Mouse (Mus musculus) layer of hippocampus, postnatal 10 days (tissue): Measurements from ENCODE around the gene Lrp1. TPM values are rescaled to one million over a fixed set of nuclear protein-coding genes. Genes with fewer than 3 reads are reported as not detected.

Experiments used
- DNase-seq, 2 experiments: peaks; one replicate each; pipeline ENCODE4 v3.0.0; 2021; ENCODE audit warnings: low spot score in 2 of 2
- total RNA-seq, 2 experiments: library from RNA; stranded (reverse); gene quantifications; 2 replicates each; pipeline ENCODE4 v1.2.3; 2021

Lrp1 gene
- total RNA-seq, 2 experiments from 2014 or later: 263 to 291 TPM

DNA sequence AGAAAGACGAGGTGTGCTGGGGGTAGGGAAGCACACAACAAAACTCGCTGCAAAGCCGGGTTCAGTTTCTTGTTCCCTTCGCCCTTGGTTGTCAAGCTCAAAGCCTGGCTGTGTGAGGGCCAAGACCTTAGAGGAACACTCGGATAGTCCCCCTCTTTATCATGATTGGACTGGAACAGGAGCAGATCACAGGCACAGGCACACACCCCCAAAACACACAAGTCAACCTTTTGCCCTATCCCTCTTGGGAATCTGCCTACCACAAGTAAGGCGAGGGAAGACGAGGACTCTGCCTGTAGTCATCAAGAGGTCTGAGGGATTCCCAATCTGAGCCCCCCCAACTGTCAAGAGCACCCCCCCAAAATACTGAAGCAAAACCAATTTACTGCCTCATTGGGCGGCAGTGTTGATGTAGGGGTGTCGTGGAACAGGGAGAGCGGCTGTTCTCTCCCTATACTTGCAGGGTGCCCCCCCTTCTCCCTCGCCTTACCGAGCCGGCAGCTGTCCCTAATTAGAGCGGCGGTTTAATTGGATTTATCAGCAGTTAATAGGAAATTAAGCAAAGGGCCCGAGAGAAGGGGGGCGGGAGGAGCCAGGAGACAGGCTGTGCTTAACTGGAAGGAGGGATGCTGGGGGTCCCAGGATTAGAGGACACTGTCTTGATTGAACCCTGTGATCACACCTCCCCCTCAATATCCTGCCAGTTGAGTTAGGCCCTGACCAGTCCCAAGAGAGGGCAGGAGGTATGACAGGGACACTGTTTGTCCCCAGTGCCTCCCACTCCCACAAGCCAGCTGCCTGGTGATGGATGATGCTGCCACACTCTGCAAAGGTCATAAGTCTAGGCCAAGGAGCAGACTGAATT, 110.9 kb downstream of the Lrp1 start:
- peak in 1 of 2 experiments; percentile 63 for DNase-seq

DNA sequence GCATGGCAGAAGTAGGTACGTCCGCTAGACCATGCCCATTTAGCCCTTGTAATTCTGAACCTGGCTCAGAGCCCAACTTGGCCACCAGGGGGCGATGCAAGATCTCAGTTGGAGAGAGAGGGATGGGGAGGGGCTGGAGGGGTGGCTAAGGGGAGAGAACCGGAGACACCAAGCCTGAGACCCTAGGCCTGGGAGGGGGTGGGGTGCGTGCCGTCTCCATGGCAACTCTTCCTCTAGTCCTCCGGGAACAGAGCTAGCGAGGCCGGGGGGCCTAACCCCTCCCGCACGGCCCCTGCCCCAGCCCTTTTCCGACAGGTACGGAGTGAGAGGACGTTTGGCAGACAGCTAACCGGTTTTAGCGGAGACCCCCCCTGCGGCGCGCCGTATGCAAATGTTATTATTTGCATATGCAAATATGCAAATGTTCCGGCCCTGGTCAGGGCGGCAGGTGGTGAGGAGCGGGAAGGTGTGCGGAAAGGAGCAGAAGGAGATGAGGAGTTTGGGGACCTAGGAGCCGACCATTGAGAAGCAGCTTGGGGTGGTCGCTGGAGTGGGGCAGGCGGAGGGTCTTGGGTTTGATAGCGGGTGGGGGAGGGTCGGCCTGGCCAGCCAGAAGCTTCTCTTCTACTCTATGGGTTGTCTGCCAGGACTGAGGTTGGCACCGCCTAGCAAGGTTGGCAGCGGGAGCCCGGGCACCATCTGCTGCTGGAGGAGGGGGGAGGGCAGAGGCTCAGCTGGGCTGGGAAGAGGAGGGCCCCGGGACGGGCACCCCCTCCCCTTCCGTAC, 111.7 kb downstream of the Lrp1 start:
- peak; percentile 95 for DNase-seq

DNA sequence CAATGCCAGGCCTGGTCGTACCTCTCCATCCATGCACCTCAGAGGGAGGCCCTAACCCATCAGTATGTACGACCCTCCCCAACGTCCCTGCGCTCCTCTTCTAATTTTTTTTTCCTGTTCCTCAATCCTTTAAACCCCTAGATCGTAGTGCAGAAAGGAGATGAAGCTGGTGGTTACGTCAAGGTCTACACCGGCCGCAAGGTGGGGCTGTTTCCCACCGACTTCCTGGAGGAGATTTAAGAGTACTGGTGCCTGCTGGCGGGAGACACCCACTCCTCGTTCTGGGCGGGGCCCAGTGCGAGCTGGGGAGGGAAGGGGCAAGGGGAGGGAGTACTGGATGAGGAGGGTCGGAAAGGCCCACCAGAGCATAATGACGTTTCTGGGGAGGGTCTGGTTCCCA, 112.7 kb downstream of the Lrp1 start:
- peak; percentile 85 to 88 for DNase-seq

DNA sequence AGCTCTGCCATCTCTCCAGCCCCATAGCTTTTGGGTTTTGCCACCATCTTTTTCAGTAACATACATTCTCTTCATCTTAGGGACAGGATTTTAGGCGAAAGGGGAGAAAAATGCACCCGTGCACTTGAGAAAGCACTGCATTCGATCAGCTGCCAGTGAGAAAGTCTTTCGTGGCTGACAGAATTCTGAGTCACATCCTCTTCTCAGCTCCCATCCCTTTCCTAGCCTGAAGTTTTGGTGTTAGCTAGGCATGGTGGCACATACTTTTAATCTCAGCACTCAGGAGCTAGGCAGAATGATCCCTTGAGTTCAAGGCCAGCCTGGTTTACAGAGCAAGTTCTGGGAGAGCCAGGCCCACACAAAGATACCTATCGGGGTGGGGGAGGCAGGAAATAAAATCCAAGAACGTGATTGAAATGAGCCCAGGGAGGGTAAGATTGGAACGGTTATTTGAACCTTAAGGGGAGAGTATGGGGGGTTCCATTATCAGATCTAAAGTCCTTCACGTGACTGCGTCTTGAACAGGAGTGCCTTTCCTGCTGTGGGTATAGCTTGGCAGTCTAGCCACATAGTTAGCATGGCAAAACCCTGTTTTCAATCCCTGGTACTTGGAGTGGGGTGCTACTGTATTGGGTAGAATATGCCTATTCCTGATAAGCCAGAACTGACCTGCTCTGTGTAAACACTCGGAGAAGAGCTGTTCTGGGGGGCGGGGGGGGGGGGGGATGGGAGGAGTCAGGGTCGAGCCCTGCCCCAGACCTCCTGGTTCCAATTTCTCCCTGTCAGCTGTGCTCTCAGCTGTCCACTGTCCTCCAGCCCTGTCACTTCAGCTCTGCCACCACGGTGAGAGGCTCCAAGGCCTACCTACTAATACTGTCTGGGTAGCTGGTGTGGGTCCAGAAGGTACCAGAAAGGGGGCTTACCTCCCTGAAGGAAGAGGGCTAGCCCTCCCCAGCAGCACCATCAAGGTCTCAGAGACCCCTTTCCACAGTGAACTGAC, 119.8 kb downstream of the Lrp1 start, which contains the start of gene Stac3:
Gene Stac3 (plus strand): TSS at position 793 of the 1,000 bp plus-strand sequence.
- no peak for DNase-seq

DNA sequence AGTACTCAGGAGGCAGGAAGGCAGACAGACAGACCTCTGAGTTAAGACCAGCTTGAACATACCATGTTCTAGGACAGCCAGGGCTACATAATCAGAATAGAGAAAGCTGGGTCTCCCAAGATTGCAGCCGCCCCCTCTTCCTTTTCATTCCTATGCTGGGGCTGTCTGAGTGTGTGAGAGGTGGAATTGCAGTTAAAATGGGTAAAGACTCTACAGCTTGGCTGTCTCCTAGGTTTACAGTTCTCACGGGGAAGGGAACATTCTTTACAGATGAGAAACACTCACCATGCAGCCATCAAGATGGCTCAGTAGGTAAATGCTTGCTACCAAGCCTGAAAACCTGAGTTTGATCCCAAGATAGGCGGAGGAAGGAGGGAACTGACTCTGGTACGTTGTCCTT, 120.9 kb downstream of the Lrp1 start:
- DNase-seq: no peak

DNA sequence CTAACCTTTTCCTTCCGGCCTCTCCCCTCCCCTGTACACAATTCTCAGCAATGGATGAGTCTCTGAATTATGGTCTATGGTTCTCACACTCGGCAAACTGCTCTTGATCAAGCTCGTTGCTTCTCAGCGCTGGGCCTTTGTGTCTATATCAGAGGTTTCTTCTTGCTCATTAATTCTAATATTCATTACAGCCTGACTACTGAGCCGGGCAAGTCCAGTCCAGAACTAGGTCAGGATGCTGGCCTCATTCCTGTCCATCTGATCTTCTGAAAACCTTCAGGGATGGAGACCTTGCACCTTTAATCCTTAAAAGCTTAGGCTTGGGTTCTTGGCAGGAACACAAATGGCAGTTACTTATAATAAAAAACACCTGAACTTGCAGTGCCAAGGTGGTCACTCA, 121.4 kb downstream of the Lrp1 start:
- no peak for DNase-seq

DNA sequence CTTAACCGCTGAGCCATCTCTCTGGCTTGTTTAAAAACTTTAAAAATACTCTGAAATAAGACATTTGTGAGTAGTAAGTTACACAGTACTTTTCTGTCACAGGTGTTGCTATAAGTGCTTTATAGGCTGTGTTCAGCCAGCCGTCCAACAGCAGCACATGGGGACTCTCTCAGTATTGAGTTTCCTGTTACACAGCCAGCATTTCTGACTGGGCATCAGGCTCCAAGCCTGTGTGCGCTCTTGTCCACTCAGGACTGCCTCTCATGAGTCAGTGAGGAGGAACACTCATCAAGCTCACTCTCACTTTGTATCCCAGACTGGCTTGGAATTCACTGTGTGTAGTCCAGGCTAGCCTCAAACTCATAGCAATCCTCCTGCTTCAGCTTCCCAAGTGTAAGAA, 124.8 kb downstream of the Lrp1 start:
- no peak for DNase-seq

DNA sequence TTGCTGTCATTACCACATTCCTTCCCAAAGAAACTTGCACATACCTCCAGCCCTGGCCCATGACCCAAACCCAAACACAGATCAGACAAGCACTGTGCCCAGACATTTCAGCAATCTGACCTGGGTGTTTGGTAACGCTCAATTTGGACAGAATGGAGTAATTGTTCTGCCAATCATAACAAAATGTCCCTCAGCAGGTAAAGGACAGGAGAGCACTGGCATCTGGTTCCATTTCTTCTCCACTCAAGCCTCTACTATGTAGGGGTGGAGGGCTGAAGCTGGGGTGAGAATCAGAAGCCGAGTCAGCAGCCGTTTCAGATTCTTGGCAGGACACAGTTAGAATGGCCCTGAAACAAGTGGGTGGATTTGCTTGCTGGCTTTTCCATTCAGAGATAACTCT, 128.8 kb downstream of the Lrp1 start:
- DNase-seq: no peak

DNA sequence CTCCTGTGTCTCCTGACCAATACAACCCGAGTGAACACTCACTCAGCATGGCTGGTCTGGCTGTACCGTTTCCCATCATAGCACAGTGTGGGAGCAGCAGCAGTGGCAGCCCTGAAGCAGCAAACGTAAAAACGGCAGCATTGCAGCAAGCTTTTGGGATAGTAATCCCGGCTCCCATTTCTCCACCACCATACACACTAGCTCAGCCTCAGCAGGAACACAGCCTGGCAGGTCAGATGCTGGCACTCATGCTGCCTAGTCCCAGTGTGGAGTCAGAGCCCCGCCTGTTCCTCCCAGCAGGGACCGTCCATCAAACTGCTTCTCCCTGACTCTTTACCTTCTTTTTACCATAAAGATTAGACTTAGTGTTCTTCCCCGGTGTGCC, 129.8 kb downstream of the Lrp1 start:
- DNase-seq: no peak

DNA sequence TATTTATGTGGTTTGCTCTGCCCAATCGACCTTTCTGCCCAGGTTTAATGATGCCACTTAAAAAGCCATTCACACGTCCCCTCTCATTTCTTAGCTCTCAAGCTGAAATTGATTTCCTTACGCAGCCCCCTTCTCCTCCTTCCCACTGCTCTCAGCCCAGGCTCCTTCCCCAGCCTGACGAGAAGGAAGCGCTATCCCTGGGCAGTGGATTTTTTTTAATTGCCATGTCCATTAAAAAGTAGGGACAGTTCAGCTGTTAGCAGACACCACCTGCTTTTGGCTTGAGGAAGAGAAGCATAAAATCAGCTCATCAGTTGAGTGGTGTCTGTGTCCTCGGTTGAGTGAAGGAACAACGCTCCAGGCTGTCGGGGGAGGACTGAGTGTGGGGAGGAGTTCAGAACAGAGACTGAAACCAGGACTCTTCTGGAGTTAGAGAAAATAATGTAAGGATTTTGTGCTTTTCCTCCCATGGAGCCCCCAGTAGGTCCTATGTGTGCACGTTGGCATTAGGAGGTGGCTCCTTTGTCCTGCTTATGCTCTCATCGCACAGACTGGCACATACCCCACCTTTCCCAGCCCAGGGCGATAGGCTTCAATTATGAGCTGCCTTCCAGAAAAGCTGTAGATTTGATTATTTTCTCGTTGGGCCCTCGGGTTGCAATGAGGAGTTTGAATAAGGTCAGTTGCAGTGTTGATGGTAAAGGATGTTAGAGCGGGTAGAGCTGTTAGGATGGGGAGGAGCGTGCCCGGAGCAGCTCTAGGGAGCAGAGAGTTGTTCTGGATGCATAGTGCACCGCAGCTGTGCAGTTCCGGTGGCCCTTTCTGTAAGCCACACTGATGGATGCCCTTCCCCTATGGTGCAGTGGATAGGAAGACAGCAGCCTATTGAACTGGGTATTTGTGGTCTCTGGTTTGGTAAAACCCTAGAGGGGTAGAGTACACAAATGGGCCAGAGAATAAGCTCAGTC, 130.5 kb downstream of the Lrp1 start:
- DNase-seq: no peak

DNA sequence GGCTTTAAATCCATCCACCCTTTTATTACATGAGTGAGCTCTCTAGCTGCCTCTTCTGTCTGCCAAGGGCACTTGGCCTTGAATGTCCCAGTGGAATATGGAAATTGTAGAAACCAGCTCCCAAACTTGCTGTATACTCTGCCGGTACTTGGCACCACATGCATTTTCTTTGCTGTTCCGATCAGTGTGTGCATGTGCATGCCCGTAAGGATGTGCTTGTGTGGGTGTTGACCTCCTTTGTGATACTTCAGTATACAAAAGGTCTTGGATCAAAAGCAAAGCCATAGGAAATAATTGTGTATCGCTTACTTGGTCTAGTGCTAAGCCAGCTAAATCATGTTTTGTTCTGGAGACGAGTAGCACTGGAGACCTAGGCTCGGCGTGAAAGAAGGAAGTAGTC, 132.1 kb downstream of the Lrp1 start:
- no peak for DNase-seq

Other genes starting within 250 kb of the Lrp1 start
- gene R3hdm2, start 240.8 kb downstream of the Lrp1 start, total RNA-seq: 100 to 1,000 TPM; 174 to 178 TPM
- 1 to 10 TPM; 3.5 to 5.3 TPM for gene Stac3, start 119.5 kb downstream of the Lrp1 start, total RNA-seq
- gene Ndufa4l2, start 106.2 kb downstream of the Lrp1 start, total RNA-seq: 1 to 10 TPM; 6.8 to 7.9 TPM
- 10 to 100 TPM; 36.2 to 36.3 TPM for gene Shmt2, start 98.7 kb downstream of the Lrp1 start, total RNA-seq
- gene Nxph4, start 86.6 kb downstream of the Lrp1 start, total RNA-seq: 1 to 10 TPM; 5.2 to 6.5 TPM
- gene Stat6, start 21.8 kb upstream of the Lrp1 start, total RNA-seq: 1 to 10 TPM; 6.9 to 7.1 TPM
- gene Nemp1, start 45.8 kb upstream of the Lrp1 start, total RNA-seq: 1 to 10 TPM; 4.0 to 5.5 TPM
- gene Nab2, start 47.4 kb upstream of the Lrp1 start, total RNA-seq: 10 to 100 TPM; 32.3 to 36.2 TPM
- gene Myo1a, start 84.0 kb upstream of the Lrp1 start, total RNA-seq: under 1 TPM; 0.55 to 0.98 TPM
- 1 to 10 TPM; 5.7 to 6.9 TPM for gene Tac2, start 103.3 kb upstream of the Lrp1 start, total RNA-seq
- 10 to 100 TPM; 10.4 to 10.7 TPM for gene Zbtb39, start 118.4 kb upstream of the Lrp1 start, total RNA-seq
- 1 to 10 TPM; 1.0 to 1.8 TPM for gene Gpr182, start 130.6 kb upstream of the Lrp1 start, total RNA-seq
- gene Rdh1, start 138.6 kb upstream of the Lrp1 start, total RNA-seq: under 1 TPM; 0.16 TPM
- under 1 TPM in 1 of 2 experiments, not detected in 1; 0.23 TPM for gene Rdh16f1, start 138.6 kb upstream of the Lrp1 start, total RNA-seq
- gene Rdh9, start 155.2 kb upstream of the Lrp1 start, total RNA-seq: under 1 TPM; 0.33 to 0.50 TPM
- under 1 TPM in 1 of 2 experiments, not detected in 1; 0.11 TPM for gene Rdh16, start 180.0 kb upstream of the Lrp1 start, total RNA-seq
- not detected for gene Rdh19, start 228.8 kb upstream of the Lrp1 start, total RNA-seq
- gene Rdh16f2, start 245.3 kb upstream of the Lrp1 start, total RNA-seq: not detected